Mouse (Mus musculus) hindbrain, embryonic 14.5 days (tissue): ENCODE data around the gene Fmo6. TPM values are rescaled to one million over a fixed set of nuclear protein-coding genes. Genes with fewer than 3 reads are reported as not detected.

Experiments used
- ATAC-seq: fragments of 200-750 bp; cut with Nextera tagmentation; 2 replicates; pipeline ENCODE4 v1.8.0; 2017; ENCODE audit warnings: moderate number of reproducible peaks, mild to moderate bottlenecking, moderate TSS enrichment, moderate library complexity; ENCODE audit not compliant: low FRiP score
- DNase-seq: peaks from one replicate; pipeline ENCODE4 v3.0.0-alpha.2; 2015; ENCODE audit warnings: low spot score
- H3K27ac ChIP-seq: fragments of 300-500 bp; sonication (generic); 2 replicates; pipeline ENCODE4 v1.5.1; 2014; ENCODE audit warnings: mild to moderate bottlenecking, moderate library complexity
- H3K27me3 ChIP-seq: fragments of 300-500 bp; sonication (generic); 2 replicates; pipeline ENCODE4 v1.6.1; 2014; ENCODE audit warnings: mild to moderate bottlenecking, low read length, mixed read lengths; ENCODE audit not compliant: control insufficient read depth, insufficient read depth
- H3K36me3 ChIP-seq: fragments of 300-500 bp; sonication (generic); replicated peaks from 2 replicates; pipeline ENCODE4 v1.6.1; 2014; ENCODE audit not compliant: control insufficient read depth, insufficient read depth
- H3K4me1 ChIP-seq: fragments of 300-500 bp; sonication (generic); replicated peaks from 2 replicates; pipeline ENCODE4 v1.6.1; 2014; ENCODE audit warnings: antibody characterized with exemption, low read length, mixed read lengths; ENCODE audit not compliant: control insufficient read depth, insufficient read depth
- H3K4me2 ChIP-seq: fragments of 300-500 bp; sonication (generic); replicated peaks from 2 replicates; pipeline ENCODE4 v1.6.1; 2014; ENCODE audit warnings: mild to moderate bottlenecking, moderate library complexity
- H3K4me3 ChIP-seq: fragments of 300-500 bp; sonication (generic); replicated peaks from 2 replicates; pipeline ENCODE4 v1.5.1; 2014; ENCODE audit warnings: mild to moderate bottlenecking, low read length
- H3K9ac ChIP-seq: fragments of 300-500 bp; sonication (generic); 2 replicates; pipeline ENCODE4 v1.6.1; 2014
- H3K9me3 ChIP-seq: fragments of 300-500 bp; sonication (generic); 2 replicates; pipeline ENCODE4 v1.6.1; 2016; ENCODE audit warnings: low read length; ENCODE audit not compliant: control insufficient read depth
- WGBS: fragments of 180-500 bp; shearing (Covaris S2); extraction: QIAGEN DNeasy Blood & Tissue Kit; methylation state at CpG from one replicate; pipeline ENCODE4 v1.1.7; 2014; 5-methylcytosine and 5-hydroxymethylcytosine counted together
- polyA plus RNA-seq: library from polyadenylated mRNA; unstranded; fragments of >200 nt; fragmentation: Nextera tagmentation; extraction: Ambion mirVana; gene quantifications from 2 replicates; pipeline ENCODE4 v1.2.1, GENCODE M21; 2014

The Fmo6 gene
- not detected in 2 replicates for polyA plus RNA-seq

GRCm38 (mm10) chr1:162937415-162937814 lies at the start of gene Fmo6:
Gene Fmo6, minus strand, starts transcription at chr1:162937515.
- 86% methylated on average over 6 of the region's 6 CpGs for WGBS
- H3K9ac ChIP-seq, result no peak within 1 kb of the TSS

GRCm38 (mm10) chr1:162986777-162987176 lies 49.5 kb upstream of the Fmo6 start:
- H3K27me3 ChIP-seq, result no peaks in the 10 kb centered on the region
- WGBS, result 88% methylated on average over 1 of the region's 1 CpGs

More at GRCm38 (mm10) chr1:162937415-162937814, at the start of gene Fmo6:
- H3K4me2 ChIP-seq, result no peak within 1 kb of the TSS
- no peaks in the 10 kb centered on the region for H3K36me3 ChIP-seq
- H3K27me3 ChIP-seq, result no peaks in the 10 kb centered on the region
- no peak for ATAC-seq
- H3K27ac ChIP-seq, result no peak within 1 kb of the TSS
- H3K4me3 ChIP-seq, result no peak within 1 kb of the TSS
- H3K9me3 ChIP-seq, result no peaks in the 10 kb centered on the region
- no peak for DNase-seq
- H3K4me1 ChIP-seq, result no peaks in the 10 kb centered on the region

GRCm38 (mm10) chr1:162986121-162986748 lies 48.9 kb upstream of the Fmo6 start:
- no peak overlapping the region for H3K9ac ChIP-seq
- H3K4me1 ChIP-seq, result no peaks in the 10 kb centered on the region
- ATAC-seq (no peak), DNase-seq (no peak)
- H3K9me3 ChIP-seq, result no peaks in the 10 kb centered on the region
- H3K36me3 ChIP-seq, result no peaks in the 10 kb centered on the region
- H3K27me3 ChIP-seq, result no peaks in the 10 kb centered on the region
- no peak overlapping the region for H3K4me3 ChIP-seq
- 96% methylated on average over 2 of the region's 2 CpGs for WGBS
- no peak overlapping the region for H3K4me2 ChIP-seq
- H3K27ac ChIP-seq, result no peak overlapping the region

More at GRCm38 (mm10) chr1:162986777-162987176, 49.5 kb upstream of the Fmo6 start:
- Histone ChIP-seq H3K36me3 (no peaks in the 10 kb centered on the region), H3K9ac (no peak overlapping the region), H3K27ac (no peak overlapping the region), H3K9me3 (no peaks in the 10 kb centered on the region), H3K4me3 (no peak overlapping the region), H3K4me2 (no peak overlapping the region), H3K4me1 (no peaks in the 10 kb centered on the region)
- no peak for ATAC-seq
- no peak for DNase-seq

GRCm38 (mm10) chr1:162984428-162984827 lies 47.1 kb upstream of the Fmo6 start, which contains the start of gene Fmo3:
Gene Fmo3, minus strand, starts transcription at chr1:162984528.
- DNase-seq, result no peak
- Histone ChIP-seq H3K9ac (no peak within 1 kb of the TSS), H3K36me3 (no peaks in the 10 kb centered on the region), H3K4me1 (no peaks in the 10 kb centered on the region), H3K27ac (no peak within 1 kb of the TSS), H3K27me3 (no peaks in the 10 kb centered on the region), H3K4me2 (no peak within 1 kb of the TSS), H3K4me3 (no peak within 1 kb of the TSS), H3K9me3 (no peaks in the 10 kb centered on the region)
- 94% methylated on average over 1 of the region's 1 CpGs for WGBS
- no peak for ATAC-seq

GRCm38 (mm10) chr1:162963556-162963955 lies 26.2 kb upstream of the Fmo6 start:
- H3K4me2 ChIP-seq, result no peak overlapping the region
- no peaks in the 10 kb centered on the region for H3K9me3 ChIP-seq
- H3K4me1 ChIP-seq, result no peaks in the 10 kb centered on the region
- no peak overlapping the region for H3K9ac ChIP-seq
- H3K4me3 ChIP-seq, result no peak overlapping the region
- H3K27me3 ChIP-seq, result no peaks in the 10 kb centered on the region
- no peak for ATAC-seq
- H3K27ac ChIP-seq, result no peak overlapping the region
- DNase-seq, result no peak
- H3K36me3 ChIP-seq, result no peaks in the 10 kb centered on the region
- 76% methylated on average over 2 of the region's 2 CpGs for WGBS

GRCm38 (mm10) chr1:162957422-162957821 lies 20.1 kb upstream of the Fmo6 start:
- H3K4me3 ChIP-seq, result no peak overlapping the region
- no peak overlapping the region for H3K4me2 ChIP-seq
- H3K9ac ChIP-seq, result no peak overlapping the region
- no peaks in the 10 kb centered on the region for H3K9me3 ChIP-seq
- no peaks in the 10 kb centered on the region for H3K4me1 ChIP-seq
- H3K27me3 ChIP-seq, result no peaks in the 10 kb centered on the region
- 83% methylated on average over 1 of the region's 1 CpGs for WGBS
- no peaks in the 10 kb centered on the region for H3K36me3 ChIP-seq
- H3K27ac ChIP-seq, result no peak overlapping the region
- DNase-seq (no peak), ATAC-seq (no peak)

- no peak for ATAC-seq
- Histone ChIP-seq H3K27me3 (no peaks in the 10 kb centered on the region), H3K9ac (no peak overlapping the region), H3K36me3 (no peaks in the 10 kb centered on the region), H3K4me2 (no peak overlapping the region), H3K4me1 (no peaks in the 10 kb centered on the region), H3K4me3 (no peak overlapping the region), H3K9me3 (no peaks in the 10 kb centered on the region), H3K27ac (no peak overlapping the region)
- WGBS, result 65% methylated on average over 2 of the region's 2 CpGs
- DNase-seq, result no peak
Observed at GRCm38 (mm10) chr1:162953079-162953478, 15.8 kb upstream of the Fmo6 start.

- H3K27me3 ChIP-seq, result no peaks in the 10 kb centered on the region
- no peak overlapping the region for H3K9ac ChIP-seq
- no peaks in the 10 kb centered on the region for H3K4me1 ChIP-seq
- DNase-seq (no peak), ATAC-seq (no peak)
- H3K4me3 ChIP-seq, result no peak overlapping the region
- H3K4me2 ChIP-seq, result no peak overlapping the region
- no peaks in the 10 kb centered on the region for H3K36me3 ChIP-seq
- H3K9me3 ChIP-seq, result no peaks in the 10 kb centered on the region
- WGBS, result 92% methylated on average over 1 of the region's 1 CpGs
- H3K27ac ChIP-seq, result no peak overlapping the region
Observed at GRCm38 (mm10) chr1:162949763-162950162, 12.4 kb upstream of the Fmo6 start.

- Histone ChIP-seq H3K4me2 (no peak overlapping the region), H3K9ac (no peak overlapping the region), H3K27ac (no peak overlapping the region), H3K36me3 (no peaks in the 10 kb centered on the region), H3K27me3 (no peaks in the 10 kb centered on the region), H3K9me3 (no peaks in the 10 kb centered on the region), H3K4me3 (no peak overlapping the region), H3K4me1 (no peaks in the 10 kb centered on the region)
- peak; percentile 21; the same call in 1 of the 2 replicates for ATAC-seq
- DNase-seq, result no peak
- WGBS, result 75% methylated on average over 6 of the region's 6 CpGs
Observed at GRCm38 (mm10) chr1:162947934-162948333, 10.6 kb upstream of the Fmo6 start.
